Comparison of ENCODE assay signal across 21 mouse cellular contexts in genomic region chr16:55663946-55664345, GRCm38 (mm10).
DNase-seq lines count a peak whose midpoint lies in the region; ATAC-seq lines count a peak whose summit lies in the region.
"Had no signal": no experiment of that assay in that cellular context is flagged by ENCODE, and none has a peak within 500 bp of the region (broad histone marks: within the 10 kb centered on the region; RNA-seq: fewer than 3 reads in every experiment).

No protein-coding gene starts in this region.

- DNase-seq in heart, adult 11 months = peak; percentile 93
- DNase-seq in left cerebral cortex, postnatal 25 days (ENCODE audit: low spot score in 2 of 2) = peak; percentile 1 to 14
- no peak for DNase-seq in left cerebral cortex, adult 8-10 months (ENCODE audit: low spot score in 2 of 2)
- peak; percentile 36 for DNase-seq in gonadal fat pad, adult 2 months (ENCODE audit: low read depth)
- peak; percentile 40 for DNase-seq in skeletal muscle tissue, adult 2 months (ENCODE audit: low read depth, low spot score)
- DNase-seq in spleen, postnatal 36 days (ENCODE audit: low spot score in 2 of 2) = no peak
- no peak for DNase-seq in midbrain, embryonic 10.5 days (ENCODE audit: low spot score)
- DNase-seq: adrenal gland, postnatal 10 days; cerebellum, postnatal 36 days; forebrain, postnatal 0 days; kidney, postnatal 25 days; liver had no signal

- no peak overlapping the region for H3K9ac ChIP-seq in heart, embryonic 12.5 days
- H3K9ac ChIP-seq: embryonic facial prominence, embryonic 13.5 days; forebrain, postnatal 0 days; intestine, embryonic 15.5 days; neural tube, embryonic 12.5 days; stomach, embryonic 15.5 days had no signal

- no peaks in the 10 kb centered on the region for H3K9me3 ChIP-seq in heart, embryonic 12.5 days (replicated peaks)
- no peaks in the 10 kb centered on the region for H3K9me3 ChIP-seq in midbrain, embryonic 10.5 days (replicated peaks)
- H3K9me3 ChIP-seq: embryonic facial prominence, embryonic 13.5 days; G1E; intestine, embryonic 15.5 days; neural tube, embryonic 12.5 days; stomach, embryonic 15.5 days had no signal

- no peak overlapping the region for H3K4me3 ChIP-seq in heart, embryonic 12.5 days
- no peak overlapping the region for H3K4me3 ChIP-seq in midbrain, embryonic 10.5 days
- H3K4me3 ChIP-seq: embryonic facial prominence, embryonic 13.5 days; intestine, embryonic 15.5 days; left cerebral cortex, adult 2 months; neural tube, embryonic 12.5 days; stomach, embryonic 15.5 days had no signal

- no peaks in the 10 kb centered on the region for H3K4me1 ChIP-seq in heart, embryonic 12.5 days (replicated peaks)
- H3K4me1 ChIP-seq in midbrain, embryonic 10.5 days = no peaks in the 10 kb centered on the region
- H3K4me1 ChIP-seq: embryonic facial prominence, embryonic 13.5 days; intestine, embryonic 15.5 days; neural tube, embryonic 12.5 days; stomach, embryonic 15.5 days had no signal

- intact Hi-C loops in left cerebral cortex, postnatal 25 days (cut with DNase I) = no loop called here

- ATAC-seq in heart, embryonic 12.5 days (ENCODE audit: insufficient number of reproducible peaks, low FRiP score) = no peak
- ATAC-seq: forebrain, postnatal 0 days; intestine, embryonic 15.5 days; midbrain, embryonic 16.5 days had no signal

- no peaks in the 10 kb centered on the region for H3K27me3 ChIP-seq in heart, embryonic 12.5 days (replicated peaks)
- no peaks in the 10 kb centered on the region for H3K27me3 ChIP-seq in midbrain, embryonic 10.5 days (ENCODE audit: low read depth, poor library complexity, severe bottlenecking)
- H3K27me3 ChIP-seq: embryonic facial prominence, embryonic 13.5 days; intestine, embryonic 15.5 days; neural tube, embryonic 12.5 days; stomach, embryonic 15.5 days had no signal

- no peaks in the 10 kb centered on the region for H3K36me3 ChIP-seq in heart, embryonic 12.5 days
- no peaks in the 10 kb centered on the region for H3K36me3 ChIP-seq in midbrain, embryonic 10.5 days
- H3K36me3 ChIP-seq: embryonic facial prominence, embryonic 13.5 days; G1E; intestine, embryonic 15.5 days; neural tube, embryonic 12.5 days; stomach, embryonic 15.5 days had no signal

- H3K27ac ChIP-seq in heart, embryonic 12.5 days (ENCODE audit: poor library complexity, severe bottlenecking) = no peak overlapping the region
- H3K27ac ChIP-seq in midbrain, embryonic 10.5 days (replicated peaks) = no peak overlapping the region
- H3K27ac ChIP-seq: embryonic facial prominence, embryonic 13.5 days; intestine, embryonic 15.5 days; left cerebral cortex, adult 2 months; neural tube, embryonic 12.5 days; stomach, embryonic 15.5 days had no signal

- 71% methylated on average over 1 of the region's 1 CpGs for WGBS in heart, embryonic 12.5 days
- 92% methylated on average over 1 of the region's 1 CpGs for WGBS in midbrain, embryonic 10.5 days

- no peak overlapping the region for H3K4me2 ChIP-seq in heart, embryonic 12.5 days
- H3K4me2 ChIP-seq: embryonic facial prominence, embryonic 13.5 days; heart, embryonic 11.5 days; intestine, embryonic 15.5 days; neural tube, embryonic 12.5 days; stomach, embryonic 15.5 days had no signal

Comparison
In these comparisons a context has a peak if more than half of its experiments do, and no peak if none do; other contexts are left out.
1. DNase-seq: peak in heart, adult 11 months (single experiment), left cerebral cortex, postnatal 25 days (2 of 2), gonadal fat pad, adult 2 months (single experiment) and skeletal muscle tissue, adult 2 months (single experiment); none in left cerebral cortex, adult 8-10 months (0 of 2), spleen, postnatal 36 days (0 of 2) and midbrain, embryonic 10.5 days (single experiment).